Mouse (Mus musculus): Measurements from ENCODE around the gene Gm10439. TPM values are rescaled to one million over a fixed set of nuclear protein-coding genes. Genes with fewer than 3 reads are reported as not detected.
"Not testable (repeated sequence)": the region's sequence is repeated elsewhere in the genome, so short reads cannot be mapped to it uniquely, and the experiment has no call there.

Gene Gm10439
- not detected for total RNA-seq (2021)
- long read RNA-seq, experiment 1 = 0 reads
- long read RNA-seq, experiment 2 = 0 reads

- DNase-seq; intact Hi-C loops (cut with DNase I; ENCODE audit: low total_unique reads): not testable (repeated sequence)
Observed at GRCm38 (mm10) chrX:149594270-149594669, at the start of gene Gm10439. TSS of gene Gm10439 (plus strand) at chrX:149594570.

Other genes with a start within 250 kb of the Gm10439 start
- gene Gm15085, start 147.0 kb upstream of the Gm10439 start, total RNA-seq (2021) = not detected
- not detected for gene Gm15097, start 189.9 kb downstream of the Gm10439 start, total RNA-seq (2021)